In genomic region chr19:5786441-5787114, GRCm38 (mm10) we compare ENCODE assay signal across 8 mouse cellular contexts. TPM values are rescaled to one million over a fixed set of nuclear protein-coding genes. Genes with fewer than 3 reads are reported as not detected.
DNase-seq lines count a peak whose midpoint lies in the region; ATAC-seq and TF ChIP-seq lines count a peak whose summit lies in the region.

No protein-coding gene starts in this region.

- no peak overlapping the region for H3K9ac ChIP-seq in intestine, postnatal 0 days (ENCODE audit: low read depth, low read length)
- 0 out of 2 replicates have a peak overlapping the region, but pooled peaks have one; percentile 31 for H3K9ac ChIP-seq in limb, embryonic 13.5 days
- H3K9ac ChIP-seq in midbrain, embryonic 14.5 days (replicated peaks; ENCODE audit: low read length) = no peak overlapping the region

- peaks cover 10% of the 10 kb centered on the region for H3K4me1 ChIP-seq in embryonic facial prominence, embryonic 10.5 days
- H3K4me1 ChIP-seq in intestine, postnatal 0 days (replicated peaks; ENCODE audit: control insufficient read depth, insufficient read depth, low read length) = no peaks in the 10 kb centered on the region
- peaks cover 11% of the 10 kb centered on the region; the same call in 1 of the 2 replicates for H3K4me1 ChIP-seq in limb, embryonic 13.5 days
- H3K4me1 ChIP-seq in midbrain, embryonic 14.5 days (ENCODE audit: control insufficient read depth, insufficient read depth, low read length) = no peaks in the 10 kb centered on the region

- 13% methylated on average over 12 of the region's 12 CpGs for WGBS in embryonic facial prominence, embryonic 10.5 days
- WGBS in intestine, postnatal 0 days = 13% methylated on average over 12 of the region's 12 CpGs
- WGBS in limb, embryonic 13.5 days = 13% methylated on average over 12 of the region's 12 CpGs
- WGBS in midbrain, embryonic 14.5 days = 8% methylated on average over 12 of the region's 12 CpGs

- peak; percentile 91 for TF ChIP-seq CTCF in intestine, postnatal 0 days (IDR thresholded peaks at IDR 0.05; ENCODE audit: low read depth)

- 0 out of 2 replicates have a peak overlapping the region, but pooled peaks have one; percentile 0 for H3K4me3 ChIP-seq in embryonic facial prominence, embryonic 10.5 days
- no peak overlapping the region for H3K4me3 ChIP-seq in intestine, postnatal 0 days (ENCODE audit: low read depth, low read length)
- no peak overlapping the region for H3K4me3 ChIP-seq in limb, embryonic 13.5 days
- no peak overlapping the region for H3K4me3 ChIP-seq in midbrain, embryonic 14.5 days (replicated peaks; ENCODE audit: low read depth, low read length)

- H3K27ac ChIP-seq in embryonic facial prominence, embryonic 10.5 days (replicated peaks) = no peak overlapping the region
- H3K27ac ChIP-seq in intestine, postnatal 0 days (ENCODE audit: low read depth, low read length) = no peak overlapping the region
- H3K27ac ChIP-seq in limb, embryonic 13.5 days = peak overlapping the region; percentile 28; the same call in 1 of the 2 replicates
- no peak overlapping the region for H3K27ac ChIP-seq in midbrain, embryonic 14.5 days (replicated peaks; ENCODE audit: low read depth, low read length)

- H3K27me3 ChIP-seq in embryonic facial prominence, embryonic 10.5 days (replicated peaks; ENCODE audit: low read depth, poor library complexity, severe bottlenecking) = no peaks in the 10 kb centered on the region
- no peaks in the 10 kb centered on the region for H3K27me3 ChIP-seq in intestine, postnatal 0 days (replicated peaks; ENCODE audit: control insufficient read depth, insufficient read depth, low read length)
- no peaks in the 10 kb centered on the region for H3K27me3 ChIP-seq in limb, embryonic 13.5 days
- no peaks in the 10 kb centered on the region for H3K27me3 ChIP-seq in midbrain, embryonic 14.5 days (ENCODE audit: control insufficient read depth, insufficient read depth, low read length)

- H3K9me3 ChIP-seq in embryonic facial prominence, embryonic 10.5 days = no peaks in the 10 kb centered on the region
- no peaks in the 10 kb centered on the region for H3K9me3 ChIP-seq in intestine, postnatal 0 days (ENCODE audit: control insufficient read depth)
- no peaks in the 10 kb centered on the region for H3K9me3 ChIP-seq in limb, embryonic 13.5 days
- H3K9me3 ChIP-seq in midbrain, embryonic 14.5 days (ENCODE audit: control insufficient read depth, low read length) = no peaks in the 10 kb centered on the region

- no peak overlapping the region for H3K4me2 ChIP-seq in intestine, postnatal 0 days (replicated peaks; ENCODE audit: low read depth)
- H3K4me2 ChIP-seq in limb, embryonic 13.5 days (replicated peaks) = no peak overlapping the region
- no peak overlapping the region for H3K4me2 ChIP-seq in midbrain, embryonic 14.5 days (ENCODE audit: low read length)

- H3K36me3 ChIP-seq in embryonic facial prominence, embryonic 10.5 days (replicated peaks) = no peaks in the 10 kb centered on the region
- H3K36me3 ChIP-seq in intestine, postnatal 0 days (ENCODE audit: control insufficient read depth, insufficient read depth) = no peaks in the 10 kb centered on the region
- no peaks in the 10 kb centered on the region for H3K36me3 ChIP-seq in limb, embryonic 13.5 days
- H3K36me3 ChIP-seq in midbrain, embryonic 14.5 days (ENCODE audit: control insufficient read depth, insufficient read depth, low read length) = no peaks in the 10 kb centered on the region

- ATAC-seq in granulocyte monocyte progenitor cell, adult 5-6 weeks (replicated peaks; ENCODE audit: poor library complexity, severe bottlenecking) = peak; percentile 82
- peak; percentile 66 for ATAC-seq in intestine, postnatal 0 days
- peak; percentile 85; the same call in 1 of the 2 replicates for ATAC-seq in limb, embryonic 13.5 days (ENCODE audit: low FRiP score, low read depth)
- peak; percentile 64; the same call in 1 of the 2 replicates for ATAC-seq in midbrain, embryonic 14.5 days (ENCODE audit: low FRiP score, low TSS enrichment)

- DNase-seq in 3134 (ENCODE audit: extremely low read depth, insufficient read length, low spot score) = peak; percentile 77
- DNase-seq in adrenal gland, postnatal 10 days = peak; percentile 93
- DNase-seq in embryonic facial prominence, embryonic 10.5 days (ENCODE audit: low spot score) = peak; percentile 89
- peak; percentile 91 for DNase-seq in midbrain, embryonic 14.5 days
- peak; percentile 71 to 85 for DNase-seq in spleen, adult 18-20 months

RNA-seq across cellular contexts. Expression of gene Scyl1, which starts 15.4 kb away (rescaled TPM):
- total RNA-seq in adrenal gland, postnatal 10 days (2021) = 10 to 100 TPM; 86.7 to 96.5 TPM
- polyA plus RNA-seq in embryonic facial prominence, embryonic 10.5 days (2016; fragmentation: Nextera tagmentation; extraction: Ambion mirVana) = 72.0 and 74.9 TPM in 2 replicates
- 40.9 and 47.7 TPM in 2 replicates for total RNA-seq in granulocyte monocyte progenitor cell, adult 5-6 weeks (2014; fragmentation: Nextera tagmentation)
- 22.8 and 23.3 TPM in 2 replicates for total RNA-seq in granulocyte monocyte progenitor cell, adult 5-6 weeks (2017)
- polyA plus RNA-seq in intestine, postnatal 0 days (2015; fragmentation: Nextera tagmentation; extraction: Ambion mirVana) = 43.8 and 48.8 TPM in 2 replicates
- polyA plus RNA-seq in limb, embryonic 13.5 days (2015; fragmentation: Nextera tagmentation; extraction: Ambion mirVana) = 76.9 and 82.7 TPM in 2 replicates
- 73.5 and 78.2 TPM in 2 replicates for polyA plus RNA-seq in midbrain, embryonic 14.5 days (2014; fragmentation: Nextera tagmentation; extraction: Ambion mirVana)

RNA-seq across cellular contexts. Expression of gene Ltbp3, which starts 45.9 kb away (rescaled TPM):
- 100 to 1,000 TPM; 185 to 250 TPM for total RNA-seq in adrenal gland, postnatal 10 days (2021)
- 3.4 and 3.5 TPM in 2 replicates for polyA plus RNA-seq in embryonic facial prominence, embryonic 10.5 days (2016; fragmentation: Nextera tagmentation; extraction: Ambion mirVana)
- total RNA-seq in granulocyte monocyte progenitor cell, adult 5-6 weeks (2014; fragmentation: Nextera tagmentation) = 1.8 and 16.0 TPM in 2 replicates
- total RNA-seq in granulocyte monocyte progenitor cell, adult 5-6 weeks (2017) = 3.7 and 3.9 TPM in 2 replicates
- polyA plus RNA-seq in intestine, postnatal 0 days (2015; fragmentation: Nextera tagmentation; extraction: Ambion mirVana) = 11.9 and 15.6 TPM in 2 replicates
- polyA plus RNA-seq in limb, embryonic 13.5 days (2015; fragmentation: Nextera tagmentation; extraction: Ambion mirVana) = 41.1 and 48.9 TPM in 2 replicates
- polyA plus RNA-seq in midbrain, embryonic 14.5 days (2014; fragmentation: Nextera tagmentation; extraction: Ambion mirVana) = 10.1 and 10.5 TPM in 2 replicates

RNA-seq across cellular contexts. Expression of gene Fam89b, which starts 57.1 kb away (rescaled TPM):
- total RNA-seq in adrenal gland, postnatal 10 days (2021) = 10 to 100 TPM; 47.0 to 59.8 TPM
- 147 and 151 TPM in 2 replicates for polyA plus RNA-seq in embryonic facial prominence, embryonic 10.5 days (2016; fragmentation: Nextera tagmentation; extraction: Ambion mirVana)
- total RNA-seq in granulocyte monocyte progenitor cell, adult 5-6 weeks (2014; fragmentation: Nextera tagmentation) = 37.4 and 41.7 TPM in 2 replicates
- 20.9 and 31.8 TPM in 2 replicates for total RNA-seq in granulocyte monocyte progenitor cell, adult 5-6 weeks (2017)
- 48.5 and 48.9 TPM in 2 replicates for polyA plus RNA-seq in intestine, postnatal 0 days (2015; fragmentation: Nextera tagmentation; extraction: Ambion mirVana)
- 128 and 141 TPM in 2 replicates for polyA plus RNA-seq in limb, embryonic 13.5 days (2015; fragmentation: Nextera tagmentation; extraction: Ambion mirVana)
- 154 and 169 TPM in 2 replicates for polyA plus RNA-seq in midbrain, embryonic 14.5 days (2014; fragmentation: Nextera tagmentation; extraction: Ambion mirVana)
